Mouse (Mus musculus) ES-E14 (cell line): Measurements from ENCODE around the gene Slc9c1. TPM values are rescaled to one million over a fixed set of nuclear protein-coding genes. Genes with fewer than 3 reads are reported as not detected.
A peak's percentile ranks its signal among the peaks of the same experiment; 100 is the strongest.

ENCODE experiments used
- DNase-seq: peaks from one replicate; pipeline ENCODE4 v3.0.0-alpha.2; 2013; ENCODE audit warnings: low read depth, low spot score
- H3K27ac ChIP-seq: 2 replicates; pipeline ENCODE4 v1.5.1; 2012; ENCODE audit warnings: low read depth, mild to moderate bottlenecking, low read length, moderate library complexity, mixed read lengths; ENCODE audit not compliant: poor library complexity, insufficient read depth, severe bottlenecking
- H3K36me3 ChIP-seq: 2 replicates; pipeline ENCODE4 v1.6.1; 2012; ENCODE audit warnings: mild to moderate bottlenecking, low read length, moderate library complexity, mixed read lengths; ENCODE audit not compliant: control insufficient read depth, poor library complexity, insufficient read depth, severe bottlenecking
- H3K4me1 ChIP-seq, 2 experiments: fragments of 150-350 bp in 1 of 2; sonication (generic) in 1 of 2; 2 replicates each; pipeline ENCODE4 v1.6.1; 2012; ENCODE audit warnings: low read length in 2 of 2, mild to moderate bottlenecking in 1 of 2, mixed read lengths in 1 of 2; ENCODE audit not compliant: control insufficient read depth in 2 of 2, insufficient read depth in 2 of 2, poor library complexity in 1 of 2
- H3K4me3 ChIP-seq, 2 experiments: fragments of 150-350 bp in 1 of 2; sonication (generic) in 1 of 2; 2 replicates each; pipeline ENCODE4 v1.5.1; 2012; ENCODE audit warnings: low read length in 2 of 2, low read depth in 1 of 2, mild to moderate bottlenecking in 1 of 2, mixed read lengths in 1 of 2; ENCODE audit not compliant: insufficient read depth in 1 of 2, poor library complexity in 1 of 2, severe bottlenecking in 1 of 2
- H3K9ac ChIP-seq: 2 replicates; pipeline ENCODE4 v1.6.1; 2012; ENCODE audit warnings: low read depth, mild to moderate bottlenecking, low read length, mixed read lengths; ENCODE audit not compliant: poor library complexity, insufficient read depth, severe bottlenecking
- H3K9me3 ChIP-seq: fragments of 150-350 bp; sonication (generic); 2 replicates; pipeline ENCODE4 v1.6.1; 2012; ENCODE audit warnings: low read depth, mild to moderate bottlenecking, low read length; ENCODE audit not compliant: control insufficient read depth, insufficient read depth
- CHD2 ChIP-seq: IDR thresholded peaks from 2 replicates; pipeline ENCODE4 v1.6.1; 2014; ENCODE audit warnings: mild to moderate bottlenecking, low read depth, low read length, inconsistent platforms
- HCFC1 ChIP-seq: IDR thresholded peaks from 2 replicates; pipeline ENCODE4 v1.6.1; 2012; ENCODE audit warnings: low read length, inconsistent platforms, borderline replicate concordance; ENCODE audit not compliant: insufficient read depth
- MAFK ChIP-seq: IDR thresholded peaks from 2 replicates; pipeline ENCODE4 v1.6.1; 2014; ENCODE audit warnings: mild to moderate bottlenecking, low read depth, low read length, inconsistent platforms; ENCODE audit not compliant: insufficient read depth
- ZC3H11A ChIP-seq: IDR thresholded peaks from 2 replicates; pipeline ENCODE4 v1.6.1; 2012; ENCODE audit warnings: low read depth, mild to moderate bottlenecking, inconsistent platforms, low read length, borderline replicate concordance
- ZNF384 ChIP-seq: IDR thresholded peaks from 2 replicates; pipeline ENCODE4 v1.6.1; 2012; ENCODE audit warnings: low read depth, low read length, inconsistent platforms
- in situ Hi-C, 2 experiments: fragments of 600-800 bp; cut with MboI; formaldehyde crosslinking; loops; one replicate each; pipeline ENCODE4 v1.15.1; 2025; ENCODE audit warnings: low sequenced_read_pairs in 2 of 2, inconsistent platforms in 1 of 2; ENCODE audit not compliant: unreplicated experiment in 2 of 2
- total RNA-seq: library from RNA; depleted of rRNA; stranded (reverse); fragments of 300-350 nt; gene quantifications from 2 replicates; pipeline ENCODE4 v1.2.3, GENCODE M21; 2012

Gene Slc9c1
- total RNA-seq, 1 experiment, result not detected

DNA sequence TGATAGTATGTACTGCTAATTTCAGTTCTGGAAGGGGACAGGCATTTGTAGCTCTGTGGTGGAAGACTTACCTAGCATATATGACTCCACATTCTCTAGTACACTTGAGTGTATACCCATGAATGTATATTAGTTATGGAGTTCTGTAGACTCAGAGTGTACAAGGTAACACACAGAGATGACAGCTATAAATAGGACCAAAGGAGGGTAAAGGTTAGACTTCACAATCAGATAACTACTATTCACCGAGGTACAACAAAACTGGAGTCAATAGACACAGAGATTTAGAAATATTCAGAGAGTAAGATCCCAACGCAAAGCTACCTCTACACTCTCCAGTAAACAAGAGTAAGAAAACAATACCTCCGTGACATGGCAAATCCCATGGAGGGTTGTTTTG, 108.8 kb downstream of the Slc9c1 start:
- H3K9me3 ChIP-seq, result no peaks in the 10 kb centered on the region
- no peak overlapping the region for H3K4me3 ChIP-seq
- H3K36me3 ChIP-seq, result no peaks in the 10 kb centered on the region
- no peaks in the 10 kb centered on the region; a peak in 1 of 4 replicates for H3K4me1 ChIP-seq
- H3K9ac ChIP-seq, result no peak overlapping the region
- no peak overlapping the region for H3K27ac ChIP-seq
- TF ChIP-seq MAFK, result no peak
- TF ChIP-seq CHD2, result no peak
- no peak for TF ChIP-seq ZNF384
- TF ChIP-seq ZC3H11A, result no peak
- TF ChIP-seq HCFC1, result no peak
- in situ Hi-C loops, result no loop called here
- DNase-seq, result no peak

GRCm38 (mm10) chr16:45644380-45644779, 109.3 kb downstream of the Slc9c1 start:
- Histone ChIP-seq H3K4me3 (no peak overlapping the region), H3K4me1 (no peaks in the 10 kb centered on the region; a peak in 1 of 4 replicates), H3K9me3 (no peaks in the 10 kb centered on the region), H3K27ac (no peak overlapping the region), H3K9ac (no peak overlapping the region), H3K36me3 (no peaks in the 10 kb centered on the region)
- in situ Hi-C loops, result no loop called here
- TF ChIP-seq ZNF384 (no peak), ZC3H11A (no peak), CHD2 (no peak), MAFK (no peak), HCFC1 (no peak)
- peak; percentile 6 for DNase-seq

- H3K4me1 ChIP-seq, result 0 out of 4 replicates have a peak, but pooled peaks cover 0 to 2% of the 10 kb centered on the region in 2 experiments
- in situ Hi-C loops, result no loop called here
- H3K36me3 ChIP-seq, result no peaks in the 10 kb centered on the region
- H3K4me3 ChIP-seq, result no peak overlapping the region
- no peak overlapping the region for H3K27ac ChIP-seq
- DNase-seq, result no peak
- no peak overlapping the region for H3K9ac ChIP-seq
- TF ChIP-seq ZNF384, result no peak
- no peak for TF ChIP-seq CHD2
- H3K9me3 ChIP-seq, result no peaks in the 10 kb centered on the region
Measured at GRCm38 (mm10) chr16:45651497-45651896, 116.4 kb downstream of the Slc9c1 start.

DNA sequence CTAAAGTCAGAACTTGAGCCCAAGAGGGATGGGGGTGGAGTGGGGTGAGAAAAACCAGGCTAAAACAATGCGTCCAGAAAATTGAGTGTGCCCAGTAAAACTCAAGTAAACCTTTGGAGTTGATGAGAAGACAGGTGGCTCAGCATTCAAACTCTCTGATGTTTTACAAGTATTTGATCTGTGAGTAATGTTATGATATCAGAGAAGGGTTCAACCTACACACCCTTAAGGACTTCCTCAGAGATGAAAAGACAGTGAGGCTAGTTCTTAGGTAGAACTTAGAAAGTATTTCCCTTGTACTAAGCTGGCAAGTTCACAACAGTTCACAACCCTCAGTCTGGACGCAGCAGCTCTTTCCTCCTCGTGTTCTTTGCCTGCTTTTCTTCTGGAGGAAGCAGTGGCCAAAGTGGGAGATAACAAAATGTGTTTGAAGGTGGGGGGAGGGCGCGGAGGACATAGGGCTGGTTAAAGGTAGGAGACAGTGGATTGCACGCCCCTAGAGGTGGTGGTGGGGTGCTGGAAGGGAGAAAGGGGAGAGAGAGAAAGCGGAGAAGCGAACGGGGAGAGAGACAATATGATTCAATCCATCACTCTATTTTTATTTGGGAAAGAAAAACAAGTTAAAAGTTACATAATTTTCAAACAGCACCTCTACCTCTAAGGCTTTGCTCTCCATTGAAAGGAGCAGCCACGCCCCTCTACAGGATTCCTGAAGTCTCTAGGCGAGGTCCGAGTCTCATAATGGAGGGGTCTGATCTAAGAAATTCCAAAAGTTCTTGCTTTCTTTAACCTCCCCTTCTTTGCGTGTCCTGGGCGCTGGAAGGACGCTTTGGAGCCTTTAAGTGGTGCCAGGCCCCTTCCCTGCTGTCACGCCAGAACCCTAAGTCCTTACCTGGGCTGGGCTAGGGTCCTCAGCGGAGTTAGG, 118.2 kb downstream of the Slc9c1 start:
- H3K27ac ChIP-seq, result no peak overlapping the region
- no peak overlapping the region for H3K9ac ChIP-seq
- H3K9me3 ChIP-seq, result no peaks in the 10 kb centered on the region
- in situ Hi-C loops, result no loop called here
- TF ChIP-seq CHD2 (no peak), ZNF384 (no peak), ZC3H11A (no peak), HCFC1 (no peak), MAFK (no peak)
- H3K4me1 ChIP-seq, result 0 out of 4 replicates have a peak, but pooled peaks cover 0 to 2% of the 10 kb centered on the region in 2 experiments
- DNase-seq, result no peak
- no peaks in the 10 kb centered on the region for H3K36me3 ChIP-seq
- H3K4me3 ChIP-seq, result peak overlapping the region; percentile 36 to 59
